Mouse (Mus musculus) heart, postnatal 0 days (tissue): ENCODE data around the gene H3f3b.

Experiments
- CTCF ChIP-seq: IDR thresholded peaks from 2 replicates; pipeline ENCODE4 v1.5.1; 2016; ENCODE audit warnings: antibody characterized with exemption, control low read depth, low read depth
- EP300 ChIP-seq: IDR thresholded peaks from 2 replicates; pipeline ENCODE4 v1.6.1; 2016; ENCODE audit warnings: antibody characterized with exemption, low read depth

GRCm38 (mm10) chr11:116059691-116060025 is 31.9 kb upstream of the H3f3b start:
- no peak for TF ChIP-seq CTCF
- TF ChIP-seq EP300: no peak
